Mouse (Mus musculus): ENCODE data around the gene Gatc. TPM values are rescaled to one million over a fixed set of nuclear protein-coding genes. Genes with fewer than 3 reads are reported as not detected.
"Not testable (repeated sequence)": the region's sequence is repeated elsewhere in the genome, so short reads cannot be mapped to it uniquely, and the experiment has no call there.

The Gatc gene
- polyA plus RNA-seq, 1 experiment from 2014 or later: 42.5 TPM

DNA sequence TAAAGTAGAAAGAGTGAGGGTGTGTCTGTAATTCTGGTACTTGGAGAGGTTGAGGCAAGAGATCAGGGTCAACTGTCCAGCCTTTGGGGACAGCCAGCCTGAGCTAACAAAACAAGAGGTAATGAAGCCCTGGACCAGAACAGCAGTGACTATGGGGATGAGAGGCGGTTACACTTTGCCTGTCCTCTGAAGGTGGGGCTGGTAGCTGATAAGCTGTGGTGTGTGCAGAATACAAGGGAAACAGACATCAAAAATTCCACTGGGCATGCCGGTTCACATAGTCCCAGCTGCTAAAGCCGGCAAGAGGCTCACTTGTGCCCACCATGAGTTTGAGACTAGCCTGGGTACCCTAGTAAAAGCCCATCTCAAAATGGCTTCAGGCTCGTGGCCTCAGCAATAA, 28.6 kb downstream of the Gatc start:
- Histone ChIP-seq H3K4me3 (ENCODE audit: low read depth, low read length) (no peak overlapping the region), H3K9ac (ENCODE audit: low read length) (no peak overlapping the region), H3K4me1 (ENCODE audit: control insufficient read depth, insufficient read depth, low read length) (peaks cover 12% of the 10 kb centered on the region), H3K9me3 (ENCODE audit: control insufficient read depth, low read length) (no peaks in the 10 kb centered on the region), H3K4me2 (ENCODE audit: low read depth, severe bottlenecking) (no peak overlapping the region), H3K27me3 (ENCODE audit: control insufficient read depth, insufficient read depth, low read length) (no peaks in the 10 kb centered on the region), H3K36me3 (ENCODE audit: control insufficient read depth, insufficient read depth, low read length) (no peaks in the 10 kb centered on the region), H3K27ac (replicated peaks; ENCODE audit: low read depth, low read length) (no peak overlapping the region)
- DNase-seq (ENCODE audit: low spot score): no peak
- 83% methylated on average over 4 of the region's 4 CpGs for WGBS
- no peak for ATAC-seq (ENCODE audit: insufficient number of reproducible peaks, low FRiP score, low TSS enrichment, low read depth)

DNA sequence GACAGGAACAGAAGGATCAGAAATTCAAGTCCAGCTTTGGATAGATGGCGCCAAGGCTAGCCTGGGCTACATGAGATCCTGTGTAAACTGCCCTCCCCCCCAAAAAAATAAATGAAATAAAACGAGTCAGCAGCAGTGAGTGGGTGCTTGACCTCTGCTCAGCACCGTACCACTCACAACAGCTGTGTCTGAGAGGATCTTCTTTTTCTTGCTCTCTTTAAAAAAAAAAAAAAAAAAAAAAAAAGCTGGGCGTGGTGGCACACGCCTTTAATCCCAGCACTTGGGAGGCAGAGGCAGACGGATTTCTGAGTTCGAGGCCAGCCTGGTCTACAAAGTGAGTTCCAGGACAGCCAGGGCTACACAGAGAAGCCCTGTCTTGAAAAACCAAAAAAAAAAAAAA, 38.8 kb downstream of the Gatc start:
- H3K36me3 ChIP-seq (ENCODE audit: control insufficient read depth, insufficient read depth, low read length); H3K27me3 ChIP-seq (ENCODE audit: control insufficient read depth, insufficient read depth, low read length); H3K27ac ChIP-seq (replicated peaks; ENCODE audit: low read depth, low read length); DNase-seq (ENCODE audit: low spot score); H3K4me3 ChIP-seq (ENCODE audit: low read depth, low read length); H3K9ac ChIP-seq (ENCODE audit: low read length); H3K9me3 ChIP-seq (ENCODE audit: control insufficient read depth, low read length); ATAC-seq (ENCODE audit: insufficient number of reproducible peaks, low FRiP score, low TSS enrichment, low read depth); H3K4me2 ChIP-seq (ENCODE audit: low read depth, severe bottlenecking); H3K4me1 ChIP-seq (ENCODE audit: control insufficient read depth, insufficient read depth, low read length): not testable (repeated sequence)
- 82% methylated on average over 3 of the region's 7 CpGs for WGBS

DNA sequence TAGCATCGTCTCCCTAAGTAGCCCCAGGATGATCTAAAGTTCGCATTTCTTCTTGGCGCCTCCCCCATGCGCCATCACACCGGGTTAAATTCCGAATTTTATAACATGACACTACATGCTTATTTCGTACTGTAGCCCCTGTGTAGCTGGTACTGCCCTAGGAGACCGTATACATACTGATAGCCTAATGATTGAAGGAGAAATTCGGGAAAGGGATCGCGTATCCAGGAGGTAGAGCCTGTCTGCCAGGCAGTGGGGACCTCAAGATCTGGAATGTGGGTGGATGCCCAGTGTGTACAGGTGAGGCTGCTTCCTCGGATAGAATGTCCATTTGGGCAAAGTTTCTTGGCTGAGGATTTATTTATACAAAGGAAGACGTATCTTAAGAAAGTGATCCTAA, 39.4 kb downstream of the Gatc start:
- H3K4me2 ChIP-seq (ENCODE audit: low read depth, severe bottlenecking): peak overlapping the region; percentile 62
- no peak for ATAC-seq (ENCODE audit: insufficient number of reproducible peaks, low FRiP score, low TSS enrichment, low read depth)
- DNase-seq (ENCODE audit: low spot score): no peak

DNA sequence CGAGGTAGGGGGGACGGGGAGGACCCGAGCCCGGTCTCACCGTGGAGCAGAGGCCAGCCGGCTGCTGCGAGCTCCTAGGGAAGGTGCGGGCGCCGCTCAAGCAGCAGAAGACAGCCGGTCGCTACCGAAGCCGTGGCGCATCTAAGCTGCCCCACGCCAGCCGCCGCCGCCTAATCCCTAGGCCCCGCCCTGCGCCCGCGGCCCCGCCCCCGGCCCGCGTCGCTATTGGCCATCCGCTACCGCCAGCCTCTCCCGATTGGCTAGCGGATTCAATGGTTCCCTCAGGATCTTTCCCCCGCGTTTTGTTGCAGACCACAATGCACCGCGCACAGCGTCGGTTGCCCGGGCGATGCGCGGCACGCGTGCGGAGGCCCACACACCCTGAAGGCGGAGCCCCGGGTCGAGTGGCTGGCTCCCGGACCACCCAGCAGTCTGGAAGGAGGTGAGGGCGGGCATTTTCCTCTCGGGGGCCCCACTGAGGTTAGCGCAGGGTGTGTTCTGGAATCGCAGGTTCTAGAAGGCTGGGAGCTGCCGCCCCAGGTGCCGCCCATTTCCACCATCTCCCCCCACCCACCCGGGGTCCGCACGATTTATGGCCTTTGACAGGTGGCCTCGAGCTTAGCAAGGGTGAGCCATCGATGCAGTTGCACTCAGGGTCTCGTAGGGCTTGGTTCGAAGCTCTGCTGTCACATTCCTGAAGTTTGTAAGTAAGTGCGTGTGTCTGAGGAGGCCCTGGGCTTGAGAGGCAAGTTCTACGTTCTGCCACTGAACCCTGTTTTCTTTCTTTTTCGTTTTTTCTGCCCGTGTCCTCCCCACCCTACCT, 40.0 kb downstream of the Gatc start, which contains the start of gene Dynll1:
TSS of gene Dynll1 (minus strand) at position 208 of the 823 bp plus-strand sequence.
- Histone ChIP-seq H3K9ac (ENCODE audit: low read length) (peak within 1 kb of the TSS; percentile 89), H3K27me3 (ENCODE audit: control insufficient read depth, insufficient read depth, low read length) (no peaks in the 10 kb centered on the region), H3K4me3 (ENCODE audit: low read depth, low read length) (peak within 1 kb of the TSS; percentile 95), H3K27ac (replicated peaks; ENCODE audit: low read depth, low read length) (peak within 1 kb of the TSS; percentile 74), H3K9me3 (ENCODE audit: control insufficient read depth, low read length) (no peaks in the 10 kb centered on the region), H3K4me1 (ENCODE audit: control insufficient read depth, insufficient read depth, low read length) (0 out of 2 replicates have a peak, but pooled peaks cover 7% of the 10 kb centered on the region), H3K36me3 (ENCODE audit: control insufficient read depth, insufficient read depth, low read length) (peaks cover 11% of the 10 kb centered on the region; the same call in 1 of the 2 replicates), H3K4me2 (ENCODE audit: low read depth, severe bottlenecking) (peak within 1 kb of the TSS; percentile 62)
- ATAC-seq (ENCODE audit: insufficient number of reproducible peaks, low FRiP score, low TSS enrichment, low read depth) (peak; percentile 98), DNase-seq (ENCODE audit: low spot score) (peak; percentile 100)
- under 1% methylated on average over 60 of the region's 66 CpGs for whole genome bisulfite sequencing

More for the DNA sequence above, 39.4 kb downstream of the Gatc start:
- H3K4me3 ChIP-seq (ENCODE audit: low read depth, low read length): peak overlapping the region; percentile 95
- H3K36me3 ChIP-seq (ENCODE audit: control insufficient read depth, insufficient read depth, low read length): peaks cover 5% of the 10 kb centered on the region; the same call in 1 of the 2 replicates
- H3K27me3 ChIP-seq (ENCODE audit: control insufficient read depth, insufficient read depth, low read length): no peaks in the 10 kb centered on the region
- 0 out of 2 replicates have a peak, but pooled peaks cover 7% of the 10 kb centered on the region for H3K4me1 ChIP-seq (ENCODE audit: control insufficient read depth, insufficient read depth, low read length)
- H3K9me3 ChIP-seq (ENCODE audit: control insufficient read depth, low read length): no peaks in the 10 kb centered on the region
- H3K9ac ChIP-seq (ENCODE audit: low read length): peak overlapping the region; percentile 54; the same call in 1 of the 2 replicates
- WGBS: 25% methylated on average over 13 of the region's 13 CpGs
- H3K27ac ChIP-seq (replicated peaks; ENCODE audit: low read depth, low read length): peak overlapping the region; percentile 64

DNA sequence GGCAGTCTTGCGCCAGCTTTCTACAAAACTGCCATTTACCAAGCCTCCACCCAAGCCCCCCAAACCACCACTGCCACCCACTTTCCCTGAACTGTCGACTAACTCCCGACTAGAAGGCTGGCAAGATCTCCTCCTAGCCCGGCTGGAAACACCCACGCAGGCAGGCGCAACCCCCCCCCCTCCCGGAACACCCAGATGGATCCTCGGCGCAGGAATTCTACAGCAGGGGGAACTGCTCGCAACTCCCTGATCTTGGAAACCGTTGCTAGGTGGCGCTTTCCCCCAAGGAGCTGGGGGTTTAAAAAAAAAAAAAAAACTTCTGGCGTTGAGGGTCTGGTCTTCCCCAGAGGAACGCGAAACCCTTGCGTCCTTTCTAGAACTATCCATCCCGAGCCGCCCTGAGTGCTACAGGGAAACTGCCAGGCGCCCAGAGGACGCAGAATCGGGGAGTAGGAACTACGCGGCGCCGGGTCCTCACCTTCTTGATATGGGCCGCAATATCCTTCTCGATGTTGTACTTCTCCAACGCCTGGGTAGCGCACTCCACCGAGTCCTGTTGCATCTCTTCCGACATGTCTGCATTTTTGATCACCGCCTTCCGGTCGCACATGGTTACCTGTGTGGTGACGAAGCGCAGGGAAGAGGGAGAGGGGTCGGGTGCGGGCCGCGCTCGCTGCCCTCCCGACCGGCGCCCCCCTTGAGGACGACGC, 40.8 kb downstream of the Gatc start:
- peak overlapping the region; percentile 95 for H3K4me3 ChIP-seq (ENCODE audit: low read depth, low read length)
- H3K27me3 ChIP-seq (ENCODE audit: control insufficient read depth, insufficient read depth, low read length): no peaks in the 10 kb centered on the region
- H3K36me3 ChIP-seq (ENCODE audit: control insufficient read depth, insufficient read depth, low read length): peaks cover 12% of the 10 kb centered on the region; the same call in 1 of the 2 replicates
- H3K4me1 ChIP-seq (ENCODE audit: control insufficient read depth, insufficient read depth, low read length): 0 out of 2 replicates have a peak, but pooled peaks cover 7% of the 10 kb centered on the region
- H3K4me2 ChIP-seq (ENCODE audit: low read depth, severe bottlenecking): peak overlapping the region; percentile 62
- peak overlapping the region; percentile 89 for H3K9ac ChIP-seq (ENCODE audit: low read length)
- DNase-seq (ENCODE audit: low spot score) (peak; percentile 74), ATAC-seq (ENCODE audit: insufficient number of reproducible peaks, low FRiP score, low TSS enrichment, low read depth) (no peak)
- H3K9me3 ChIP-seq (ENCODE audit: control insufficient read depth, low read length): no peaks in the 10 kb centered on the region
- peak overlapping the region; percentile 74 for H3K27ac ChIP-seq (replicated peaks; ENCODE audit: low read depth, low read length)
- under 1% methylated on average over 46 of the region's 46 CpGs for WGBS

DNA sequence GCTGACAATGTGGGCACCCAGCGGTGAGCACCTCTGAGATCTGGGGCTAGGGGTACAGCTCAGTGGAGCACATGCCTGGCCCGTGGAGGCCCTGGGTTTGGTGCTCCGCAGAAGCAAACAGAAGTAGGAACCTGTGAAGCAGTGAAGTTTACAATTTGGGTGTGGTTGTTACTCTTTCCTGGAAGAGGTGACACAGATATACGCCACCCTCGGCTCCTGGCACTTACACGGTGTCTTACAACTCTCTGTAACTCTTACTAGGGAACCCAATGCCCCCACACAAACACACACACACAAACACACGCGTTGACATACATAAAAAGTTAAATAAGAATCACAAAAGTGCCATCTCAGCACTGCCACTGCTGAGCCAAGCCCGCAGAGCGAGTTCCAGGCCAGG, 44.6 kb downstream of the Gatc start:
- Histone ChIP-seq H3K4me2 (ENCODE audit: low read depth, severe bottlenecking) (no peak overlapping the region), H3K9ac (ENCODE audit: low read length) (no peak overlapping the region), H3K36me3 (ENCODE audit: control insufficient read depth, insufficient read depth, low read length) (peaks cover 14% of the 10 kb centered on the region; the same call in 1 of the 2 replicates), H3K27ac (replicated peaks; ENCODE audit: low read depth, low read length) (no peak overlapping the region), H3K27me3 (ENCODE audit: control insufficient read depth, insufficient read depth, low read length) (no peaks in the 10 kb centered on the region), H3K9me3 (ENCODE audit: control insufficient read depth, low read length) (no peaks in the 10 kb centered on the region), H3K4me1 (ENCODE audit: control insufficient read depth, insufficient read depth, low read length) (0 out of 2 replicates have a peak, but pooled peaks cover 7% of the 10 kb centered on the region), H3K4me3 (ENCODE audit: low read depth, low read length) (no peak overlapping the region)
- no peak for ATAC-seq (ENCODE audit: insufficient number of reproducible peaks, low FRiP score, low TSS enrichment, low read depth)
- DNase-seq (ENCODE audit: low spot score): no peak
- 86% methylated on average over 10 of the region's 10 CpGs for WGBS

DNA sequence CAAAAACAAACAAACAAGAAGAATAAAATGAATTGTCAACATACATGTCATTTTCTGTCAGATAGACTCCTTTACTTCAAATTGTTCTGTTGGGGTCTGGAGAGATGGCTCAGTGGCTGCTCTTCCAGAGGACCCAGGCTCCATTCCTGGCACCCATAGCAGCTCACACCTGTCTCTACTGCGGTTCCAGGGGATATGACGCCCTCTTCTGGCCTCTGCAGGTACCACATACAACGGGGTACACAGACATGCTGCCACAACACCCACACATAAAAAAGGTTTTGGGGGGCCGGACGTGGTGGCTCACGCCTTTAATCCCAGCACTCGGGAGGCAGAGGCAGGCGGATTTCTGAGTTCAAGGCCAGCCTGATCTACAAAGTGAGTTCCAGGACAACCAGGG, 46.8 kb downstream of the Gatc start:
- H3K36me3 ChIP-seq (ENCODE audit: control insufficient read depth, insufficient read depth, low read length): peaks cover 14% of the 10 kb centered on the region; the same call in 1 of the 2 replicates
- no peak overlapping the region for H3K4me2 ChIP-seq (ENCODE audit: low read depth, severe bottlenecking)
- no peaks in the 10 kb centered on the region for H3K27me3 ChIP-seq (ENCODE audit: control insufficient read depth, insufficient read depth, low read length)
- no peak for ATAC-seq (ENCODE audit: insufficient number of reproducible peaks, low FRiP score, low TSS enrichment, low read depth)
- WGBS: 89% methylated on average over 8 of the region's 8 CpGs
- no peak overlapping the region for H3K27ac ChIP-seq (replicated peaks; ENCODE audit: low read depth, low read length)
- no peak overlapping the region for H3K4me3 ChIP-seq (ENCODE audit: low read depth, low read length)
- no peak for DNase-seq (ENCODE audit: low spot score)
- H3K9ac ChIP-seq (ENCODE audit: low read length): no peak overlapping the region
- no peaks in the 10 kb centered on the region for H3K9me3 ChIP-seq (ENCODE audit: control insufficient read depth, low read length)
- 0 out of 2 replicates have a peak, but pooled peaks cover 7% of the 10 kb centered on the region for H3K4me1 ChIP-seq (ENCODE audit: control insufficient read depth, insufficient read depth, low read length)

DNA sequence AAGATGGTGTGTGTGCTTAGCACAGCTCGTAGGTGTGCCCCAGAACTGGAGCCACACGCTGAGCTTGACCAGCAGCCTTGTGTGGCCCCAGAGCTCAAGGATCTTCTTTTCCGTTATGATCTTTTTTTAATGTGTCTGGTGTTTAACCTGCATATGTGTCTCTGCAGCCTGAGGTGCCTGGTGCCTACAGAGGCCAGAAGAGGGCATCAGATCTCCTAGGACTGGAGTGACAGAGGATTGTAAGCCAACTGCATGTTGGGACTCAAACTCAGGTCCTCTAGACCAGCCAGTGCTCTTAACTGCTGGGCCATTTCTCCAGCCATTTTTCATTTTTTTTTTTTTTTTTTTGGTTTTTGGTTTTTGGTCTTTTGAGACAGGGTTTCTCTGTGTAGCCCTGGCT, 56.2 kb downstream of the Gatc start:
- Histone ChIP-seq H3K9ac (ENCODE audit: low read length) (no peak overlapping the region), H3K4me1 (ENCODE audit: control insufficient read depth, insufficient read depth, low read length) (peaks cover 6% of the 10 kb centered on the region), H3K36me3 (ENCODE audit: control insufficient read depth, insufficient read depth, low read length) (peaks cover 11% of the 10 kb centered on the region), H3K9me3 (ENCODE audit: control insufficient read depth, low read length) (no peaks in the 10 kb centered on the region), H3K4me2 (ENCODE audit: low read depth, severe bottlenecking) (no peak overlapping the region), H3K27ac (replicated peaks; ENCODE audit: low read depth, low read length) (no peak overlapping the region), H3K4me3 (ENCODE audit: low read depth, low read length) (no peak overlapping the region), H3K27me3 (ENCODE audit: control insufficient read depth, insufficient read depth, low read length) (no peaks in the 10 kb centered on the region)
- DNase-seq (ENCODE audit: low spot score) (no peak), ATAC-seq (ENCODE audit: insufficient number of reproducible peaks, low FRiP score, low TSS enrichment, low read depth) (no peak)
- 96% methylated on average over 3 of the region's 3 CpGs for WGBS

Measured in limb, embryonic 11.5 days (tissue).